Mouse (Mus musculus) kidney, adult 9 months (tissue): ENCODE data around the gene AU040320.

ENCODE experiments used
- DNase-seq: peaks from one replicate; pipeline ENCODE4 v3.0.0; 2022

Gene AU040320

GRCm38 (mm10) chr4:126802174-126802573, 48.8 kb downstream of the AU040320 start:
- no peak for DNase-seq

- DNase-seq, result peak; percentile 22
These were observed 50.0 kb downstream of the AU040320 start for GRCm38 (mm10) chr4:126803268-126803873.

DNA sequence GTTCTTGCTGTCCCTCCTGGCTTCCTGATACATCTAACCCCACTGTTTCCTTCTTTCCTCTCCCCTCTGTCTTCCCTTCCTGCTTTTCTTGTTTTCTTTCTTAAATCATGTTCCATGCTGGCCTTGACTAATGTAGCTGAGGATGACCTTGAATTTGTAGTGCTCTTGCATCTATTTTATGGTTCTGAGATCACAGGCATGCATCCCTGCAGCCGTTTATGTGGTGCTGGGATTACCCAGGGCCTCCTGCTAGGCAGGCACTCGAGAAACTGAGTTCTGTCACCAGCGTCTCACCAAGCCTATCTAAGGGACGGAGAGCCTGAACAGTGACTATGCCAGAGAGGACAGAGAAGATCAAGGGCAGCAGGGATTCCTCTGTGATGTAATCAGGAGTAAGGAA, 52.4 kb downstream of the AU040320 start:
- no peak for DNase-seq

GRCm38 (mm10) chr4:126806692-126807427, 53.5 kb downstream of the AU040320 start:
- DNase-seq, result no peak

DNA sequence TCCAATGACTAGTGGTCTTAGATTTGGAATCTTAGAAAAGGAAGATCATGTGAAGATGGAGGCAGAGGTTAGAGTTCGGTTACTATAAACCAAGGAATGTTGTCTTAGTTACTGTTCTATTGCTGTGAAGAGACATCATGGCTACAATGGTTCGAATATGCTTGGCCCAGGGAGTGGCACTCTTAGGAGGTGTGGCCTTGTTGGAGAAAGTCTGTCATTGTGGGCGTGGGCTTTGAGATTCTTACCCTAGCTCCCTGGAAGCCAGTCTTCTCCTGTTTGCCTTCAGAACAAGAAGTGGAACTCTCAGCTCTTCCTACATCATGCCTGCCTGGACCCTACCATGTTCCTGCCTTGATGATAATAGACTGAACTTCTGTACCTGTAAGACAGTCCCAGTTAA, 57.2 kb downstream of the AU040320 start:
- no peak for DNase-seq

DNA sequence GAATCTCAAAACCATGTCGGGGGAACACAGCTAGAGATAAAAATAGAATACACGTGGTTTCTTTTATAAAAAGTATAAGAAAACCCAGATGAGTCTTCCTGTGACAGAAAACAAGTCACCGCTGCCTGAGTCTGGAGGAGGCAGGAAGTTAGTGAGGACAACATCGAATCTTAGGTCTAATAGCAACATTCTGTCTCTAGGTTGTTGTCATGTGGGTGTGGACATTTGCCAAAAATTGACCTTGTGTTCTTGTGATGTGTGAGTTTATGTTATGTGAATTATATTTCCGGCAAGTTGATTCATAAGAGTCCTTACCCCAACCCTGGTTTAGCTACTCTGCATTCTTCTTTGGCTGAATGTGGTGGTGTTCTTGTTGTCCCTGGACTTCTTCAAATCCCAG, 59.9 kb downstream of the AU040320 start:
- no peak for DNase-seq

- DNase-seq, result no peak
These were observed 61.5 kb downstream of the AU040320 start for GRCm38 (mm10) chr4:126814854-126815253.

DNA sequence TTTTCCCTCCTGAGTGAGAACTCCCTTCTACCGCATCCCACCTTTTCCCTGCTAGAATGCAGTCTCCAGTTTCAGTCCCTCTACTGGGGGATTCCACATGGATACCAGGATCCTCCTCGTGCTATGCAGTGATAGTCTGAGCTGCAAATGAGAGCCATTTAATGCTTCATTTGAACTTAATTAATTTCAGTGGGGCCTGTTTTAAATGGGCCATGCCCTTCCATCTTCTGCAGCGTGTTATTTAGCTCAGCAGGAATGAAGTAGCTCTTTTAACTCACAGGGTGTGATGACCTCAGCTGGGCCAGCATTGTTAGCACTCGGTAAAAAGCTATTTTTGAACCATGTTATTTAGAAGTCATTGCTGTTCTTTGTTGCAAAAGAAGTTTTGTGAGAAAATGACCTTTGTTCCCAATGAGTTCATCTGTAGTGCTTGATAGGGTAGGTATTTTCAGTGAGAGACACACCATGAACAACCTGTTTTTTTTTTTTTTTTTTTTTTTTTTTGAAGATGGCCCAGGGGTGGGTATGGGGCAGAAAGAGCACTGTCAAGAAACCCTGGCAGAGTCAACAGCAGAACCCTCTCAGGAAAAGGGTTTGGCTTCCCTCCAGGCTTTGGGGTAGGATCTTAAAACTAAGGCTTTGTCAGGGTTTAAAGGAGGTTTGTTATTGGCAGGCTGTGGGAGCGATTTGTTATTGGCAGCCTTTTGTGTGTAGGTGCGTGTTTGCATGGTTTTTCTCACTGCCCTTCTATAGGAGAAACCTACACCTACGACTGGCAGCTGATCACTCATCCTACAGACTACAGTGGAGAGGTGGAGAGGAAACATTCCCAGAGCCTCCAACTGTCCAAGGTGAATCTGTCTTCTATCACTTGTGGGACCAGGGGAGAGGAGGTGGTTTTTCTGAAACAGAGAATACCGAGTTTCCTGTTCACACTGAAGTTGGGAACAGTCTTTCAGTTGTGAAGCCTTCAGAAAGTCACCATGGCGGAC, 69.8 kb downstream of the AU040320 start:
- DNase-seq, result no peak

DNA sequence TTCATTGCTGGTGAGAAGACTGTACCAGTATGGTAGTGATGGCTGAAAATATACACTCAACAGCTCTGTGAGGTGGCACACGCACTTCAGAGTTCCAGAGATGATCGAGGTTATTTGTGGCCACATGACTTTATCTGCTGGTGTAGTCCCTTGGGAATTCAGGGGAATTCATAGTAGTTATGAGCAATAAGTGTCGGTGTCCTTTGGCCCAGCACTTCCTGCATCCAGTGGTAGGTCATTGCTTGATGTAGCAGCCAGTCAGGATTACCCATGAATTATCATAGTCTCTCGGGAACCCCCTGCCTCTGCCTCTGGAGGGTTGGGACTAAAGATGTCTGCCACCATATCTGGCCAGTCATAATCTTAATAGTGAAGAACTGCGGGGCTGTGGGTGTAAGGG, 70.6 kb downstream of the AU040320 start:
- DNase-seq, result peak; percentile 18

DNA sequence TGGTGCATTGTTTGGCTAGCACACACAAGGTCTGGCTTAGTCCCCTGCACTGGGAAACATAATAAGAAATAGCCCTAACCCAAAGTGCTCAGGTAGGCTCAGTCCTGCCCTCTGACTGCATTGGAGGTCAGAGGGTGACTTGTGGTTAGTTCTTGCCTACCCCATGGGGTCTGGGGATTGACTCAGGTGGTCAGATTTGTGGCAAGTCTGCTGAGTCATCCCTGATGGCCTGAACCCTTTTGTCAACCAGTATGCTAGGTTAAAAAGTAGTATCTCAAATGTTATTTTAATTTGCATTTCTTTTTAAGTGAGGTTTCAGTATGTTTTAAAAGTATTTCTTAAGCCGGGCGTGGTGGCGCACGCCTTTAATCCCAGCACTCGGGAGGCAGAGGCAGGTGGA, 77.8 kb downstream of the AU040320 start:
- DNase-seq, result no peak

GRCm38 (mm10) chr4:126838799-126839198, 85.5 kb downstream of the AU040320 start:
- DNase-seq, result no peak

GRCm38 (mm10) chr4:126839873-126840272, 86.5 kb downstream of the AU040320 start:
- peak; percentile 87 for DNase-seq

DNA sequence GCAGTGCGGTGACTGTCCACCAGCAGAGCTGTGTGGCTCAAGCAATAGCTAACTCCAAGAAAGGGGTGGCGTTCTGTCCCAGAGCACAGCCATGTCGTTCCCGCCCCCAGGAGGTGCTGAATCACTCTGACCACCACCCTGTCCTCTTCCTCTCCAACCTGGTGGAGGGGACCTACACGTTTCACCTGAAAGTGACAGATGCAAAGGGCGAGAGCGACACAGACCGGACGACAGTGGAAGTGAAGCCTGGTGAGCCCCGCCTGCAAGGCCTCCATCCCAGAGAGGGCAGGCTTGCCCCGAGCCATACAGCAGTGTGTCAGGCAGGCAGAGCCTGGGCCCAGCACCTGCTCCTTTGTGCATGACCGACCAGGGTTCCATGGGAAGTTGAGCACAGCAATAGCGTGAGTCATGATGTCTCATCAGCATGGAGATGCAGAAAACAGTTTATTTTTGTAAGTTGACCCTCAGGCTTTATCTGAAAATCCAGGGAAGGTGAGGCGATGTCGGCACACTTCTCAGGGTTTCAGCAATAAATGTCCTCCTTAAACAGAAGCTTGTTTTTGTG, 87.7 kb downstream of the AU040320 start:
- no peak for DNase-seq

DNA sequence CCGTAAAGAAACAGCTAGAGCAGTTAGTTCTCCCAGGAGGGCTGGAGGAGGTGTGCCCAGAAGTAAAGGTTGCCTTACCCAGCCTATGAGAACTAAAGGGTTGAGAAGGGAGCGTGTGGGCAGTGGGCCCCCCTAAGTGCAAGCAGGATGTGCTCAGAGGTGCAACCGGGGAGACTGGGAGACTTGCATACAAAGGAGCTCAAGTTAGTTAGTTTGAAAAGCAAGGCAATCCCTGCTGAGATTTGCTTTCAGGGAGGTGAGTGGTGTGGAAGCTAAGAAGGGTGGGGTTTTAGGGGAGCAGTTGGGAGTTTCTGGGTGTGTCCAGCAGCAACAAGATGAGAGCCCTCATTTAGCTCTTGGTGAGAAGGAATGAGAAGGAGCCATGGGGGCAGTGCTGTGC, 89.6 kb downstream of the AU040320 start:
- DNase-seq, result no peak

- no peak for DNase-seq
These were observed 92.3 kb downstream of the AU040320 start for GRCm38 (mm10) chr4:126845664-126846063.

DNA sequence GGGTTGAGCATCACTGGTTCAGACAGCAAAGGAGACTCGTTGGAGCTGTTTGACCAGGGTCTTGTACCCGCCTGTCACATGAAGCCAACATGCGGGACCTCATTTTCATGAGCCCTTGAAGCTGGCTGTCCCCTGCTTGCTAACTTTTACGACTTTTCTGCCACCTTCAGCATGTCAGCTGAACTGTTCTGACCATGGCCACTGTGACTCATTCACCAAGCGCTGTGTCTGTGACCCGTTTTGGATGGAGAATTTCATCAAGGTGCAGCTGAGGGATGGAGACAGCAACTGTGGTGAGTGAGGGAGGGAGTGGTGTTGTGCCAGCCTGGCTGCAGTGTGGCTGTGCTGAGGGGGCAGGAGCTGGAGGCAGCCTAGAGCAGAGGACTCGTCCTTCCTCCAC, 93.6 kb downstream of the AU040320 start:
- no peak for DNase-seq

- DNase-seq, result no peak
These were observed 96.9 kb downstream of the AU040320 start for GRCm38 (mm10) chr4:126850019-126850777.

DNA sequence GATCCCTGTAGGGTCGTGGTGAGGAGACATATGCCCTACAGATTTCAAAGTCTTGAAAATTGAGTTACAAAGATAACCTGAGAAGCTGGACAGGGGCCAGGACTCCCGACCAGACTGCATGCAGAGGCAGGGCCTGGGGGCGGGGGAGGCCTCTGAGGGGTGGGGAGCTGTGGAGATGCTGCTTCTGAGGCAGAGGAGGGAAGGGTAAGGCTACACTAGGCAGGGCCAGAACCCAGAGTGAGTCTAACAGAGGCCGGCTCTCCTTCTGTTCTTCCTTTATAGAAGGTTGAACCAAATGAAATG, 97.4 kb downstream of the AU040320 start:
- no peak for DNase-seq

GRCm38 (mm10) chr4:126852971-126853370, 99.6 kb downstream of the AU040320 start:
- no peak for DNase-seq

DNA sequence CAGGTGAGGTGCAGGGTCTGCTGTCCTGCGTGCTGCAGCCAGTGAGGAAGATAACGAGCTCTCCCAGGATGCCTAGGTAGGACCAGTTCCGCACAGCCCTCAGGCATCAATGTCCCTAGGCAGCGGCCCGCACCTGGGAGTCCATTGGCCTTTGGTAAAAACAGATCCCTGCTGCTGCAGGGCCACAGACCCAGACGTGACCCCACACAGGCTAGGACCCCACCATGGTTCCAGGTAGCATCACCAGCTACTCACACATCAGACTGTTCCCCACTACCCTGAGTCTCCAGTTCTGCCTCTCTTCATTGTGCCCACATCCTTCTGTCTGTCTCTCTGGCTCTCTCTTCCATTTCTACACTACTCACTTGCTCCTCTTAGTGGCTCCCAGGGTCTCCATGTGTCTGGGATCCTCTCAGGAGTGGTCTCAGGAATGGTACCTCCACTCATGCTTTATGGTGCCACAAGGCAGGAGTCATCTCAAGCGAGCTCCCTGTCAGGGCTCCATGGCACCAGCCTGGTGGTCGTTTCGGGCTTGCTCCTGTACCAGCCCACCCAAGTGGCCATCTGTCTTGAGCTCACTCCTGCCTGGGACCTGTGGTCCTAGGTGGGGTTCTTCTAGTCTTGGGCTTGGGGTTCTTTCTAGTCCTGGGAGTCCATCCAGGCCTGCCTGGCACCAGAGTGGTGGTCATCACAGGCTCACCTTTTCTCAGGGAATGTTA, 107.1 kb downstream of the AU040320 start:
- DNase-seq, result no peak

- peak; percentile 16 for DNase-seq
These were observed 108.3 kb downstream of the AU040320 start for GRCm38 (mm10) chr4:126861514-126862266.
